Mouse (Mus musculus): Measurements from ENCODE around the gene Itpkc. TPM values are rescaled to one million over a fixed set of nuclear protein-coding genes. Genes with fewer than 3 reads are reported as not detected.

Gene Itpkc
- total RNA-seq (2014; rRNA removed) (14.3 and 18.8 TPM in 2 replicates), polyA plus RNA-seq (2015; fragmentation: Nextera tagmentation; extraction: Ambion mirVana) (3.3 and 4.0 TPM in 2 replicates)

DNA sequence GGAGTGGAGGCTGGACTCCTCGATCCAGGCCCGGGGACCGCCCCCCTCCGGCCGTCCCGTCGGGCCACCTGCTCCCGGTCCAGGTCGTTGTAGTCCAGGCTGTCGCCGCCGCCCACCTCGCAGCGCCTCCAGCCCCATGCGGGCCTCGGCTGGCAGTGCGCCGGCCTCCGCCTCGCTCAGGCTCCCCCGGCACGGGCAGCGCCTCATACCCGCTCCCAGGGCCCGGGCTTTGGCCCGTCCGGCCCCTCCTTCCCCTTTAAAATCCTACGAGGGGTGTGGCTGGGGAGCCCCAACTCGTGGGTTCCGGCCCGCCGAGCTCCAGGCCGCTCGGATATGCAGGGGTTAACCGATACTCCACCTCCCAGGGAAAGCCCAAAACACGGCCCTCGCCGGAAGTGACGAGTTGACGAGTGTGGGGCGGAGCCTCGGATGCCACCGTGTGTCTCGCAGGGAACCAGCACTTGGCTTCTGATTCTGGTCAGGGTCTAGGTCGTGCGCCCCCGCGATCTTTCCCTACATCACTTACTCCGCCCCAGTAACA lies at the start of gene Itpkc:
Gene Itpkc (minus strand): TSS at position 381 of the 541 bp plus-strand sequence.
- under 1% methylated on average over 47 of the region's 49 CpGs for WGBS
- ATAC-seq (peak; percentile 86), DNase-seq (ENCODE audit: low spot score) (peak; percentile 97)
- Histone ChIP-seq H3K27me3 (ENCODE audit: insufficient read depth, low read length) (no peaks in the 10 kb centered on the region), H3K4me3 (ENCODE audit: low read length) (peak within 1 kb of the TSS; percentile 92), H3K4me1 (ENCODE audit: insufficient read depth, low read length) (peaks cover 36% of the 10 kb centered on the region), H3K9me3 (ENCODE audit: low read length) (no peaks in the 10 kb centered on the region), H3K27ac (peak within 1 kb of the TSS; percentile 88), H3K9ac (replicated peaks; ENCODE audit: low read length) (peak within 1 kb of the TSS; percentile 89), H3K4me2 (ENCODE audit: low read depth, low read length) (peak within 1 kb of the TSS; percentile 78), H3K36me3 (ENCODE audit: insufficient read depth, low read length) (no peaks in the 10 kb centered on the region)
- TF ChIP-seq CTCF (IDR thresholded peaks at IDR 0.05; ENCODE audit: low read depth), result 0 out of 2 replicates have a peak, but pooled peaks have one; percentile 39

DNA sequence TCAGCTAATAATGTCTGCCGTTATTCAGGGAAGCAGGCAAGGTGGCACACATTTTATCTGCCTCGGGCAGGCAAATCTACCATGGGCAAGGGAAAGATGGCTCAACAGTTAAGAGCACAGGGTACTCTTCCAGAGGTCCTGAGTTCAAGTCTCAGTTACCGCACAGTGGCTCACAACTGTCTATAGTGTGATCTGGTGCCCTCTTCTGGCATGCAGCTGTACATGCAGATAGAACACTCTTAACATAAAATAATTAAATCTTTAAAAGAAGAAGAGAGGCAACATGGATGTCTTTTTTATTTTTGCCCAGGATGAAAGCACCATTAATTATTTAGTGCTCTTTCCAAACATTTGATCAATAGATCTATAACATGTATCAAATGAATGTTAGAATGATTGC lies 48.7 kb upstream of the Itpkc start:
- ATAC-seq, result no peak
- no peaks in the 10 kb centered on the region for H3K9me3 ChIP-seq (ENCODE audit: low read length)
- H3K9ac ChIP-seq (replicated peaks; ENCODE audit: low read length), result no peak overlapping the region
- H3K4me1 ChIP-seq (ENCODE audit: insufficient read depth, low read length), result no peaks in the 10 kb centered on the region
- H3K36me3 ChIP-seq (ENCODE audit: insufficient read depth, low read length), result peaks cover 84% of the 10 kb centered on the region
- H3K27ac ChIP-seq, result no peak overlapping the region
- TF ChIP-seq CTCF (IDR thresholded peaks at IDR 0.05; ENCODE audit: low read depth), result peak; percentile 64
- no peak overlapping the region for H3K4me2 ChIP-seq (ENCODE audit: low read depth, low read length)
- H3K27me3 ChIP-seq (ENCODE audit: insufficient read depth, low read length), result no peaks in the 10 kb centered on the region
- H3K4me3 ChIP-seq (ENCODE audit: low read length), result no peak overlapping the region
- peak; percentile 21 for DNase-seq (ENCODE audit: low spot score)
- WGBS, result 91% methylated on average over 3 of the region's 3 CpGs

DNA sequence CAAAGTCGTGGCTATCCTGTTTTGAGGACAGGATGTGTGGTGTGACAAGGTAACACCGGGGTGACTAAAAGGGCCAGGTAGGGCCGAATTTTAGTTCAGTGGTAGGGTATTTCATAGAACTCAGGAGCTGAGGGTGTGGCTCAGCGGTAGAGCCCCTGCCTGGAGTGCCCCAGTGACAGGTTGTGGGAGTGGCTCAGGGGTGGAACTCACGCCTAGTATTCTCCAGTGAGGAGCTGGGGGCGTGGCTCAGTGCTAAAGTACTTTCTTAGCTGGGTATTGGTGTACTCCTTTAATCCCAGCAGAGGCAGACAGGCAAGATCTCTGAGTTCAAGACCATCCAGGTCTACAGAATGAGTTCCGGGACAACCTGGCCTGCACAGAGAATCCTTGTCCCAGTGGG lies 47.6 kb upstream of the Itpkc start:
- ATAC-seq, result no peak
- H3K4me3 ChIP-seq (ENCODE audit: low read length), result no peak overlapping the region
- no peak overlapping the region for H3K9ac ChIP-seq (replicated peaks; ENCODE audit: low read length)
- no peak for TF ChIP-seq CTCF (IDR thresholded peaks at IDR 0.05; ENCODE audit: low read depth)
- H3K27me3 ChIP-seq (ENCODE audit: insufficient read depth, low read length), result no peaks in the 10 kb centered on the region
- H3K9me3 ChIP-seq (ENCODE audit: low read length), result no peaks in the 10 kb centered on the region
- 61% methylated on average over 7 of the region's 7 CpGs for WGBS
- H3K36me3 ChIP-seq (ENCODE audit: insufficient read depth, low read length), result peaks cover 75% of the 10 kb centered on the region
- no peaks in the 10 kb centered on the region for H3K4me1 ChIP-seq (ENCODE audit: insufficient read depth, low read length)
- no peak overlapping the region for H3K4me2 ChIP-seq (ENCODE audit: low read depth, low read length)
- DNase-seq (ENCODE audit: low spot score), result no peak
- H3K27ac ChIP-seq, result no peak overlapping the region

DNA sequence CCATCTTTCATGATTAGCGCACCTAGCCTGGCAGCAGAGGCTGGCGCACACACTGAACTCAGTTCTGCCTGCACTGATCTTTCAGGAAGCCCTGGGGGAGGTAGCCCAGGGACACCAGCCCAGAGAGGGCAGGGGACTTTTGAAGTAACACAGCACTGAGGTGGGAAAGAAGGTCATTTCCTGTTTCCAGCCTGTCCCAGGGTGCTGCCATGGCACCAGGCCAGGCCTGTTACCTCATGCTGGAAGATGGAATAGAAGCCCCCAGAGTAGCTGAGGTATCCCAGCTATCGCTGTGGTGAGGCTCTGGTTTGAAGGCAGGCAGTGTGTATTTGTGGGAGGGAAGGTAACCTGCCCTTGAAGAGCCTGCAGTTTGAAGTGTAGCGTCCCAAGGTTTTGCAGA lies 46.5 kb upstream of the Itpkc start:
- H3K4me1 ChIP-seq (ENCODE audit: insufficient read depth, low read length), result no peaks in the 10 kb centered on the region
- TF ChIP-seq CTCF (IDR thresholded peaks at IDR 0.05; ENCODE audit: low read depth), result no peak
- H3K27ac ChIP-seq, result no peak overlapping the region
- no peak overlapping the region for H3K4me3 ChIP-seq (ENCODE audit: low read length)
- peaks cover 78% of the 10 kb centered on the region for H3K36me3 ChIP-seq (ENCODE audit: insufficient read depth, low read length)
- no peak for DNase-seq (ENCODE audit: low spot score)
- H3K27me3 ChIP-seq (ENCODE audit: insufficient read depth, low read length), result no peaks in the 10 kb centered on the region
- WGBS, result 90% methylated on average over 4 of the region's 4 CpGs
- no peaks in the 10 kb centered on the region for H3K9me3 ChIP-seq (ENCODE audit: low read length)
- ATAC-seq, result no peak
- no peak overlapping the region for H3K9ac ChIP-seq (replicated peaks; ENCODE audit: low read length)
- no peak overlapping the region for H3K4me2 ChIP-seq (ENCODE audit: low read depth, low read length)

DNA sequence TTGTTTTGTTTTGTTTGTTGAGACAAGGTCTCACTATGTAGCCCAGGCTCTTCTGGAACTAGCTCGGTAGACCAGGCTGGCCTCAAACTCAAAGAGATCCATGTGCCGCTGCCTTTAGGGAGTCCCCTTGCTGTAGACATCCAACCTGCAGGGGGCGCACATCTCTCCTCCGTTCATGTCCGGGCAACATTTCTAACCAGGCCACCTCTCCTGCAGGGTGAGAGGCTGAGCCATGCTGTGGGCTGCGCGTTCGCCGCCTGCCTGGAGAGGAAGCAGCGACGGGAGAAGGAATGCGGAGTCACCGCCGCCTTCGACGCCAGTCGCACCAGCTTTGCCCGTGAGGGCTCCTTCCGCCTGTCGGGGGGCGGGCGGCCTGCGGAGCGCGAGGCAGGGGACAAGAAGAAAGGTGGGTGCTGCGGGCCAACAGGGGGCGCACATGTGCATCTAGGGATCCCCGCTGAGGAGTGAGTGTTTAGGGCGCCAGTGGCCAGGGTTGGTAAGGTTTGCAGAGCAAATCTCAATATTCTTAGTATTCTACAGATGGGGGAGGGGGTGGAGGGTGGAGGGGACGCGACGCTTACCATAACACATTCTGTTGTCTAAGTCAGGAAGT lies 45.4 kb upstream of the Itpkc start:
- H3K9me3 ChIP-seq (ENCODE audit: low read length), result no peaks in the 10 kb centered on the region
- peak; percentile 62 for TF ChIP-seq CTCF (IDR thresholded peaks at IDR 0.05; ENCODE audit: low read depth)
- no peak overlapping the region for H3K4me2 ChIP-seq (ENCODE audit: low read depth, low read length)
- H3K27ac ChIP-seq, result no peak overlapping the region
- H3K36me3 ChIP-seq (ENCODE audit: insufficient read depth, low read length), result peaks cover 71% of the 10 kb centered on the region
- H3K9ac ChIP-seq (replicated peaks; ENCODE audit: low read length), result no peak overlapping the region
- H3K27me3 ChIP-seq (ENCODE audit: insufficient read depth, low read length), result no peaks in the 10 kb centered on the region
- ATAC-seq, result 0 out of 2 replicates have a peak, but pooled peaks have one; percentile 11
- 66% methylated on average over 32 of the region's 32 CpGs for WGBS
- peak; percentile 49 for DNase-seq (ENCODE audit: low spot score)
- H3K4me3 ChIP-seq (ENCODE audit: low read length), result no peak overlapping the region
- H3K4me1 ChIP-seq (ENCODE audit: insufficient read depth, low read length), result no peaks in the 10 kb centered on the region

DNA sequence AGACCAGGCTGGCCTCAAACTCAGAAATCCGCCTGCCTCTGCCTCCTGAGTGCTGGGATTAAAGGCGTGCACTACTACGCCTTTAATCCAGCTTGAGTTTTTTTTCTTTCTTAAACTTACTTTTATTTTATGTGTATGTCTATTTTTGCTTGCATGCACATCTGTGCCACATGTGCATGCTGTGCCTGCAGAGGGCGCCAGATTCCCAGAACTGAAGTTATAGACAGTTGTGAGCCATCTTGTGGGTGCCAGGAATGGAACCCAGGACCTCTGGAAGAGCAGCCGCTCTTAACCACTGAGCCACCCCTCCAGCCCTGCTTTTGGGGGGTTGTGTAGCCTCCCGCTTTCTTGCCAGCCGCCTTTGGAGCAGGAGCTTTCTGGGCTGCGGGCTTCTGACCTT lies 43.0 kb upstream of the Itpkc start:
- Histone ChIP-seq H3K4me1 (ENCODE audit: insufficient read depth, low read length) (no peaks in the 10 kb centered on the region), H3K4me3 (ENCODE audit: low read length) (no peak overlapping the region)
- 87% methylated on average over 8 of the region's 8 CpGs for WGBS

More for the DNA sequence above, 43.0 kb upstream of the Itpkc start:
- H3K36me3 ChIP-seq (ENCODE audit: insufficient read depth, low read length), result peaks cover 65% of the 10 kb centered on the region; the same call in 1 of the 2 replicates
- peak; percentile 23 for TF ChIP-seq CTCF (IDR thresholded peaks at IDR 0.05; ENCODE audit: low read depth)
- no peak overlapping the region for H3K27ac ChIP-seq
- no peaks in the 10 kb centered on the region for H3K9me3 ChIP-seq (ENCODE audit: low read length)
- no peak overlapping the region for H3K4me2 ChIP-seq (ENCODE audit: low read depth, low read length)
- no peaks in the 10 kb centered on the region for H3K27me3 ChIP-seq (ENCODE audit: insufficient read depth, low read length)
- H3K9ac ChIP-seq (replicated peaks; ENCODE audit: low read length), result no peak overlapping the region
- DNase-seq (ENCODE audit: low spot score) (no peak), ATAC-seq (no peak)

All from hindbrain, postnatal 0 days (tissue).